Mouse (Mus musculus): ENCODE measurements at regions not wholly inside any gene's neighbourhood (a gene's known extent, or its start where the extent isn't known, plus 50 kb on each side); places are given as distances from the start of the nearest gene placed in this dataset.
A peak's percentile ranks its signal among the peaks of the same experiment; 100 is the strongest.

- no peaks in the 10 kb centered on the region for H3K36me3 ChIP-seq (replicated peaks)
- no peak for DNase-seq (ENCODE audit: low spot score)
- no peaks in the 10 kb centered on the region for H3K27me3 ChIP-seq (replicated peaks; ENCODE audit: low read depth, poor library complexity, severe bottlenecking)
- no peak overlapping the region for H3K4me3 ChIP-seq
- no peaks in the 10 kb centered on the region for H3K4me1 ChIP-seq
- no peaks in the 10 kb centered on the region for H3K9me3 ChIP-seq
- H3K27ac ChIP-seq (replicated peaks), result no peak overlapping the region
Observed at GRCm38 (mm10) chr17:7620166-7620565, 206.9 kb downstream of the Fndc1 start.

- no peak for DNase-seq (ENCODE audit: low spot score)
- Histone ChIP-seq H3K4me1 (no peaks in the 10 kb centered on the region), H3K4me3 (no peak overlapping the region), H3K36me3 (replicated peaks) (no peaks in the 10 kb centered on the region), H3K27me3 (replicated peaks; ENCODE audit: low read depth, poor library complexity, severe bottlenecking) (no peaks in the 10 kb centered on the region), H3K27ac (replicated peaks) (no peak overlapping the region), H3K9me3 (no peaks in the 10 kb centered on the region)
- WGBS, result 75% methylated on average over 5 of the region's 5 CpGs
Observed at GRCm38 (mm10) chr17:7619641-7620040, 207.5 kb downstream of the Fndc1 start.

- H3K36me3 ChIP-seq (replicated peaks), result no peaks in the 10 kb centered on the region
- no peak for DNase-seq (ENCODE audit: low spot score)
- H3K27me3 ChIP-seq (replicated peaks; ENCODE audit: low read depth, poor library complexity, severe bottlenecking), result no peaks in the 10 kb centered on the region
- WGBS, result 76% methylated on average over 11 of the region's 11 CpGs
- H3K4me1 ChIP-seq, result no peaks in the 10 kb centered on the region
- no peaks in the 10 kb centered on the region for H3K9me3 ChIP-seq
- no peak overlapping the region for H3K4me3 ChIP-seq
- no peak overlapping the region for H3K27ac ChIP-seq (replicated peaks)
Observed at GRCm38 (mm10) chr17:7608046-7608445, 219.1 kb downstream of the Fndc1 start.

- Histone ChIP-seq H3K9me3 (no peaks in the 10 kb centered on the region), H3K4me3 (no peak overlapping the region), H3K27ac (replicated peaks) (no peak overlapping the region), H3K27me3 (replicated peaks; ENCODE audit: low read depth, poor library complexity, severe bottlenecking) (no peaks in the 10 kb centered on the region), H3K36me3 (replicated peaks) (no peaks in the 10 kb centered on the region), H3K4me1 (no peaks in the 10 kb centered on the region)
- no peak for DNase-seq (ENCODE audit: low spot score)
- 72% methylated on average over 4 of the region's 4 CpGs for WGBS
Observed at GRCm38 (mm10) chr17:7607431-7607830, 219.7 kb downstream of the Fndc1 start.

GRCm38 (mm10) chr17:7604813-7605504 lies 219.7 kb upstream of the Unc93a2 start:
- Histone ChIP-seq H3K27ac (replicated peaks) (0 out of 2 replicates have a peak overlapping the region, but pooled peaks have one; percentile 24), H3K4me3 (no peak overlapping the region), H3K9me3 (no peaks in the 10 kb centered on the region), H3K36me3 (replicated peaks) (no peaks in the 10 kb centered on the region), H3K27me3 (replicated peaks; ENCODE audit: low read depth, poor library complexity, severe bottlenecking) (no peaks in the 10 kb centered on the region), H3K4me1 (no peaks in the 10 kb centered on the region)
- 67% methylated on average over 5 of the region's 5 CpGs for WGBS
- peak; percentile 14 for DNase-seq (ENCODE audit: low spot score)

GRCm38 (mm10) chr17:7604096-7604495 lies 218.8 kb upstream of the Unc93a2 start:
- 89% methylated on average over 3 of the region's 3 CpGs for WGBS
- H3K4me3 ChIP-seq, result no peak overlapping the region
- H3K4me1 ChIP-seq, result no peaks in the 10 kb centered on the region
- no peaks in the 10 kb centered on the region for H3K9me3 ChIP-seq
- no peak for DNase-seq (ENCODE audit: low spot score)
- no peaks in the 10 kb centered on the region for H3K27me3 ChIP-seq (replicated peaks; ENCODE audit: low read depth, poor library complexity, severe bottlenecking)
- H3K27ac ChIP-seq (replicated peaks), result no peak overlapping the region
- no peaks in the 10 kb centered on the region for H3K36me3 ChIP-seq (replicated peaks)

GRCm38 (mm10) chr17:7600555-7600954 lies 215.3 kb upstream of the Unc93a2 start:
- H3K27me3 ChIP-seq (replicated peaks; ENCODE audit: low read depth, poor library complexity, severe bottlenecking), result no peaks in the 10 kb centered on the region
- DNase-seq (ENCODE audit: low spot score), result no peak
- no peak overlapping the region for H3K27ac ChIP-seq (replicated peaks)
- 77% methylated on average over 2 of the region's 2 CpGs for WGBS
- no peak overlapping the region for H3K4me3 ChIP-seq
- H3K36me3 ChIP-seq (replicated peaks), result no peaks in the 10 kb centered on the region
- no peaks in the 10 kb centered on the region for H3K9me3 ChIP-seq
- no peaks in the 10 kb centered on the region for H3K4me1 ChIP-seq

GRCm38 (mm10) chr17:7597481-7597880 lies 212.2 kb upstream of the Unc93a2 start:
- 47% methylated on average over 2 of the region's 2 CpGs for WGBS
- Histone ChIP-seq H3K36me3 (replicated peaks) (no peaks in the 10 kb centered on the region), H3K9me3 (no peaks in the 10 kb centered on the region), H3K4me3 (no peak overlapping the region), H3K27me3 (replicated peaks; ENCODE audit: low read depth, poor library complexity, severe bottlenecking) (no peaks in the 10 kb centered on the region), H3K27ac (replicated peaks) (no peak overlapping the region), H3K4me1 (no peaks in the 10 kb centered on the region)
- DNase-seq (ENCODE audit: low spot score), result no peak

GRCm38 (mm10) chr17:7594801-7595200 lies 209.5 kb upstream of the Unc93a2 start:
- Histone ChIP-seq H3K27me3 (replicated peaks; ENCODE audit: low read depth, poor library complexity, severe bottlenecking) (no peaks in the 10 kb centered on the region), H3K4me1 (no peaks in the 10 kb centered on the region), H3K9me3 (no peaks in the 10 kb centered on the region), H3K4me3 (no peak overlapping the region), H3K27ac (replicated peaks) (no peak overlapping the region), H3K36me3 (replicated peaks) (no peaks in the 10 kb centered on the region)
- WGBS, result 63% methylated on average over 3 of the region's 3 CpGs
- DNase-seq (ENCODE audit: low spot score), result no peak

- WGBS, result 84% methylated on average over 4 of the region's 4 CpGs
- no peak overlapping the region for H3K4me3 ChIP-seq
- H3K36me3 ChIP-seq (replicated peaks), result no peaks in the 10 kb centered on the region
- DNase-seq (ENCODE audit: low spot score), result no peak
- no peaks in the 10 kb centered on the region for H3K4me1 ChIP-seq
- no peak overlapping the region for H3K27ac ChIP-seq (replicated peaks)
- no peaks in the 10 kb centered on the region for H3K9me3 ChIP-seq
- no peaks in the 10 kb centered on the region for H3K27me3 ChIP-seq (replicated peaks; ENCODE audit: low read depth, poor library complexity, severe bottlenecking)
Observed at GRCm38 (mm10) chr17:7592491-7592890, 207.2 kb upstream of the Unc93a2 start.

GRCm38 (mm10) chr17:7582866-7583398 lies 197.7 kb upstream of the Unc93a2 start:
- Histone ChIP-seq H3K27me3 (replicated peaks; ENCODE audit: low read depth, poor library complexity, severe bottlenecking) (no peaks in the 10 kb centered on the region), H3K4me1 (no peaks in the 10 kb centered on the region), H3K4me3 (no peak overlapping the region), H3K36me3 (replicated peaks) (no peaks in the 10 kb centered on the region), H3K9me3 (no peaks in the 10 kb centered on the region), H3K27ac (replicated peaks) (no peak overlapping the region)
- WGBS, result 76% methylated on average over 4 of the region's 4 CpGs
- no peak for DNase-seq (ENCODE audit: low spot score)

GRCm38 (mm10) chr17:7579031-7579430 lies 193.8 kb upstream of the Unc93a2 start:
- H3K27me3 ChIP-seq (replicated peaks; ENCODE audit: low read depth, poor library complexity, severe bottlenecking), result no peaks in the 10 kb centered on the region
- H3K9me3 ChIP-seq, result no peaks in the 10 kb centered on the region
- no peak overlapping the region for H3K4me3 ChIP-seq
- H3K4me1 ChIP-seq, result no peaks in the 10 kb centered on the region
- WGBS, result 90% methylated on average over 4 of the region's 4 CpGs
- H3K36me3 ChIP-seq (replicated peaks), result no peaks in the 10 kb centered on the region
- H3K27ac ChIP-seq (replicated peaks), result no peak overlapping the region
- no peak for DNase-seq (ENCODE audit: low spot score)

GRCm38 (mm10) chr17:7578003-7578402 lies 192.7 kb upstream of the Unc93a2 start:
- Histone ChIP-seq H3K4me3 (no peak overlapping the region), H3K27ac (replicated peaks) (no peak overlapping the region), H3K9me3 (no peaks in the 10 kb centered on the region), H3K27me3 (replicated peaks; ENCODE audit: low read depth, poor library complexity, severe bottlenecking) (no peaks in the 10 kb centered on the region), H3K4me1 (no peaks in the 10 kb centered on the region), H3K36me3 (replicated peaks) (no peaks in the 10 kb centered on the region)
- WGBS, result 90% methylated on average over 8 of the region's 8 CpGs
- DNase-seq (ENCODE audit: low spot score), result no peak
